Mouse (Mus musculus) liver, adult 10 weeks (tissue): ENCODE data around the gene Kncn. TPM values are rescaled to one million over a fixed set of nuclear protein-coding genes. Genes with fewer than 3 reads are reported as not detected.

Experiments
- polyA plus RNA-seq: library from polyadenylated mRNA; stranded (reverse); fragments of 350-450 nt; fragmentation: Illumina TruSeq; extraction: RNeasy Lipid Tissue Mini Kit (QIAGEN cat#74804); gene quantifications from one replicate; pipeline ENCODE4 v1.2.3, GENCODE M21; 2014; ENCODE audit warnings: low read depth, low replicate concordance

Gene Kncn
- polyA plus RNA-seq = not detected

GRCm38 (mm10) chr4:115884022-115884421 is at the start of gene Kncn:
Gene Kncn (plus strand): TSS chr4:115884400.

GRCm38 (mm10) chr4:115838696-115839641 is 45.2 kb upstream of the Kncn start, which contains the start of gene Mknk1:
Gene Mknk1 (plus strand): TSS chr4:115839198.

GRCm38 (mm10) chr4:115890553-115890952 is 6.4 kb downstream of the Kncn start, which contains the start of gene 6430628N08Rik:
Gene 6430628N08Rik (plus strand): TSS chr4:115890665.

Other genes starting within 250 kb of the Kncn start
- 13.7 TPM for gene Cyp4b1, start 236.7 kb upstream of the Kncn start, polyA plus RNA-seq
- gene Efcab14, start 146.7 kb upstream of the Kncn start, polyA plus RNA-seq = 19.1 TPM
- not detected for gene Tex38, start 103.4 kb upstream of the Kncn start, polyA plus RNA-seq
- gene Atpaf1, start 99.6 kb upstream of the Kncn start, polyA plus RNA-seq = 59.0 TPM
- gene Mob3c, start 56.3 kb upstream of the Kncn start, polyA plus RNA-seq = 10.9 TPM
- 7.3 TPM for gene Mknk1, start 45.2 kb upstream of the Kncn start, polyA plus RNA-seq
- gene 6430628N08Rik, start 6.3 kb downstream of the Kncn start, polyA plus RNA-seq = not detected
- not detected for gene Dmbx1, start 55.5 kb downstream of the Kncn start, polyA plus RNA-seq
- 25.8 TPM for gene Faah, start 133.5 kb downstream of the Kncn start, polyA plus RNA-seq
- gene Nsun4, start 169.5 kb downstream of the Kncn start, polyA plus RNA-seq = 10.8 TPM
- gene Uqcrh, start 190.7 kb downstream of the Kncn start, polyA plus RNA-seq = 397 TPM
- 5.2 TPM for gene Lrrc41, start 190.9 kb downstream of the Kncn start, polyA plus RNA-seq
- gene Rad54l, start 239.3 kb downstream of the Kncn start, polyA plus RNA-seq = not detected
- gene Pomgnt1, start 239.4 kb downstream of the Kncn start, polyA plus RNA-seq = 4.5 TPM